Mouse (Mus musculus) left cerebral cortex, adult 18-20 months (tissue): ENCODE results near the gene Donson. TPM values are rescaled to one million over a fixed set of nuclear protein-coding genes. Genes with fewer than 3 reads are reported as not detected.

Experiments
- DNase-seq, 2 experiments: peaks; one replicate each; pipeline ENCODE4 v3.0.0; 2021 to 2022; ENCODE audit warnings: low spot score in 2 of 2, mixed read lengths in 1 of 2
- total RNA-seq, 2 experiments: library from RNA; stranded (reverse); gene quantifications; 2 replicates each; pipeline ENCODE4 v1.2.3; 2021

Gene Donson
- total RNA-seq, 2 experiments from 2014 or later = 20.1 to 20.5 TPM

GRCm38 (mm10) chr16:91694455-91695084 is 6.0 kb upstream of the Donson start:
- DNase-seq = peak; percentile 65 to 73

- no peak for DNase-seq
Observed at GRCm38 (mm10) chr16:91689791-91690190, 1.2 kb upstream of the Donson start.

- DNase-seq = no peak
Observed at GRCm38 (mm10) chr16:91688023-91688618, 449 bp downstream of the Donson start.

- no peak for DNase-seq
Observed at GRCm38 (mm10) chr16:91686369-91686768, 2.2 kb downstream of the Donson start.

- no peak for DNase-seq
Observed at GRCm38 (mm10) chr16:91685526-91685925, 3.0 kb downstream of the Donson start.

GRCm38 (mm10) chr16:91680656-91681055 is 7.9 kb downstream of the Donson start:
- DNase-seq = no peak

GRCm38 (mm10) chr16:91678147-91678911 is 10.2 kb downstream of the Donson start:
- no peak for DNase-seq

- DNase-seq = no peak
Observed at GRCm38 (mm10) chr16:91674500-91674899, 14.1 kb downstream of the Donson start.

GRCm38 (mm10) chr16:91663795-91664194 is 24.8 kb downstream of the Donson start:
- no peak for DNase-seq

- DNase-seq = peak in 1 of 2 experiments; percentile 21
Observed at GRCm38 (mm10) chr16:91662336-91662735, 26.2 kb downstream of the Donson start.

GRCm38 (mm10) chr16:91661397-91661796 is 27.2 kb downstream of the Donson start:
- DNase-seq = no peak

GRCm38 (mm10) chr16:91659798-91660197 is 28.8 kb downstream of the Donson start:
- DNase-seq = no peak

GRCm38 (mm10) chr16:91658471-91658870 is 30.1 kb downstream of the Donson start:
- no peak for DNase-seq

GRCm38 (mm10) chr16:91657285-91657684 is 31.3 kb downstream of the Donson start:
- no peak for DNase-seq

GRCm38 (mm10) chr16:91655285-91655684 is 33.3 kb downstream of the Donson start:
- no peak for DNase-seq

- DNase-seq = no peak
Observed at GRCm38 (mm10) chr16:91652191-91652590, 36.4 kb downstream of the Donson start.

GRCm38 (mm10) chr16:91649781-91650180 is 38.8 kb downstream of the Donson start:
- DNase-seq = no peak

- no peak for DNase-seq
Observed at GRCm38 (mm10) chr16:91649246-91649645, 39.3 kb downstream of the Donson start.

GRCm38 (mm10) chr16:91648220-91648550 is 40.4 kb downstream of the Donson start:
- peak; percentile 63 to 76 for DNase-seq

- DNase-seq = peak; percentile 96 to 98
Observed at GRCm38 (mm10) chr16:91647461-91648219, 40.9 kb downstream of the Donson start, which contains the start of gene Son. Son (plus strand) TSS chr16:91647506.

- peak; percentile 93 for DNase-seq
Observed at GRCm38 (mm10) chr16:91646681-91647419, 41.7 kb downstream of the Donson start, which contains the start of gene Gart. Gart (minus strand) TSS chr16:91646952.
